Mouse (Mus musculus) adrenal gland, postnatal 4 days (tissue): ENCODE data around the gene Fryl. TPM values are rescaled to one million over a fixed set of nuclear protein-coding genes. Genes with fewer than 3 reads are reported as not detected.

Experiments used
- DNase-seq, 2 experiments: peaks; one replicate each; pipeline ENCODE4 v3.0.0; 2021 to 2022; ENCODE audit warnings: low spot score in 2 of 2, mixed read lengths in 2 of 2
- total RNA-seq, 2 experiments: library from RNA; stranded (reverse); gene quantifications; 2 replicates each; pipeline ENCODE4 v1.2.3; 2021

Fryl gene
- total RNA-seq, 2 experiments from 2014 or later = 49.7 to 55.7 TPM

GRCm38 (mm10) chr5:73197796-73198195, 58.6 kb downstream of the Fryl start:
- no peak for DNase-seq

- DNase-seq = no peak
Observed at GRCm38 (mm10) chr5:73194740-73195139, 61.7 kb downstream of the Fryl start.

DNA sequence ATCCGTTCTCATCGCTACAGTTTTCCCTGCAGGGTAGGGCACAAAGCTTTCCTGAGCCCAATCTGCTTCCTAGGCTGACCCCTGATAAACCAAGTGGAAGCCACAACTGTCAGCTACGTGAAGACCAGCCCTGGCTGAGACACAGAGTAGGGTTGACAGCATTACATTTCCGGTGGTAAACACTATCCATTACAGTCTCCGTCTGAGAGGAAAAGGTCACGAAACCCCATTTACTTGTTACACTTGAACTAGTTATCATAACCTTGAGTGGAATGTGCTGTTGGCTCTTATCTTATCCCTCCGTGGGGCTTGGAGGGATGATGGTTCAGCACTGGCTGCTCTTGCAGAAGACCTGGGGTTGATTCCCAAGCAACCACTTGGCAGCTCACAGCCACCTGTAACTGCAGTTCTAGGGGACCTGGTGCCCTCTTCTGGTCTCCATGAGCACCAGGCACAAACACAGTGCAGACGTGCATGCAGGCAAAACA, 62.3 kb downstream of the Fryl start:
- no peak for DNase-seq

GRCm38 (mm10) chr5:73193627-73194026, 62.8 kb downstream of the Fryl start:
- DNase-seq = no peak

- DNase-seq = no peak
Observed at GRCm38 (mm10) chr5:73192870-73193576, 63.4 kb downstream of the Fryl start.

GRCm38 (mm10) chr5:73191765-73192164, 64.7 kb downstream of the Fryl start:
- DNase-seq = no peak

DNA sequence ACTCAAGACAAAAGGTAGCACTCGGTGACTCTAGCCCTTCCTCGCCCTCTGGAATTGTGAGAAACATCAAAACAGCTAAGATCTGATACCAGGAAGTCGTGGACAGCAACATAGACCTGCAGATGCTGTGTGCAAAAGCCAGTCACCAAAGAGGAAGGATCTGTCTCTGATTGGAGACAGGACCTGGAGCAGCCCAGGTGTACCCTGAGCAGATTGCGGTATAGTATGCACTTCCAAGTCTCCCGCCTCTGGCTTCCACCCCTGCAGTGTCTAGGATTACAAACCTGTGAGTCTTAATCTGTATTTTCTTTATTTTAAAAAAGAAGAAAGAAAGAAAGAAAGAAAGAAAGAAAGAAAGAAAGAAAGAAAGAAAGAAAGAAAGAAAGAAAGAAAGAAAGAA, 66.3 kb downstream of the Fryl start:
- DNase-seq = no peak

- DNase-seq = no peak
Observed at GRCm38 (mm10) chr5:73189443-73190160, 66.8 kb downstream of the Fryl start.

- DNase-seq = no peak
Observed at GRCm38 (mm10) chr5:73188576-73188975, 67.8 kb downstream of the Fryl start.

GRCm38 (mm10) chr5:73188164-73188563, 68.3 kb downstream of the Fryl start:
- DNase-seq = no peak

DNA sequence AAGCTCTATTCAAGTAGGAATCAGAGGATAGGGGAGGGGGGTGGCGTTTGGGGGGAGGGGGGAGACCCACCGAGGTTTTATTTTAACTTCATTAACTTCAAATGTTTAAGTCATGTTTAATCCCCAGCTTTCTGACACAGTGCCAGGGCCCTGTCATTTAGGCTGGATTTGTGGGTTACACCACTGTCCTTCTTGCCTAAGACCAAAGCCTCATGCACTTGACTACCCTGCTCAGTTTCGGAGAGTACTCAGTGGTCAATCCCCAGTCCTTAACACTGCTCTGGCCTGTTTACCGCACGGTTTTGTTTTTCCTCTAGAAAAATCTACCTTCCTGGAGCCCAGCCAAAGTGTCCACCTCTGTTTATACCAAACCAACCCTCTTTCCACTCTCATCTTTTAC, 69.5 kb downstream of the Fryl start:
- no peak for DNase-seq

DNA sequence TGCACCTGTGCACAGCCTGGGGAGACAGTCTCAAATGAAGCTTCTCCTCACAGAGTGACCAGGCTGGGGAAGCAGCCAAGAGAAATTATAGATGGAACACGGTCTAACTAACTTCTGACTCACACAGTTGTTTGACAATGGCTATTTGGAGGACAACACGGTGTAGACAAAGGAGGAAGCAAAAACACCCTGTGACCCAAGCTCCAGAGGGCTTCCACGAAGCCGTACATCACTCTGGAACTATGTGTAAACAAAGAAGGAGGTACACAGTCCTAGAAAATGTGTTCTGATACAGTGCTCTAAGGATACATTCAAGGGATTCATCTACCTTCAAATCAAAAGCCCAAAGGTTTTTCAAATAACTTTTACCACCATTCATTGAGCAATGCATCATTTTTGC, 71.0 kb downstream of the Fryl start:
- no peak for DNase-seq

DNA sequence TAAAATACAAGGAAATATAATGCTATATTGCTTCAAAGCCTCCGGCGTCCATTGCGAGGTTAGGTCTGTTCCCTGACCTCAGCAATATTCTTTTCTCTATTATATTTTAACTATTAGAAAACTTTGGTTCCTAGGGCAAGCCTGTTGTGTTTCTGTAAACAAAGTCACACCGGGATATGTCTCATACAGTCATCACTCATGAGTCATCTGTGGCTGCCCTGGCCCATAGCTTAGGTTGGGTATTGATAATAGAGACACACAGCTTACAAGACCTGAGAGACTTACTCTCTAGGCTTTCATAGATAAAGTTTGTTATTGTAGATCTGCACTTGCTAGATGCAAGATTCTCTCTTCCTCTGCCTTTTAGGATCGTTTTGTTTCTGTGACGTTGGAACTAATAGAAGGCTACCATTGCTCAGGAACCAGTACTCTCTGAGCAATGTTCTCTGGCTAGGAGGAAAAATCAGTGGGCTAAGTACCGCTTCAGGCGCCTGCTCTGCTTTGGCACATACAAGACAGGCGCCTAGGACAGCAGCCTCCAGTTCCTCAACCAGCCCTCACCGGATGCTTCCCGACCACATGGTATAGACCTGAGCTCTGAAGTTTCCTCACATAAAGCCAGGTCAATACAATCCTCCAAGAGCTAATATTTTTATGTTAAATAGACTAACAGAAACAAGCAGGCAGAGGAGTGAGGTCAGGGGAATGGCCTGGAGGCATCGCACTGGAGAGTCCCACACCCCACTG, 73.5 kb downstream of the Fryl start:
- DNase-seq = no peak

DNA sequence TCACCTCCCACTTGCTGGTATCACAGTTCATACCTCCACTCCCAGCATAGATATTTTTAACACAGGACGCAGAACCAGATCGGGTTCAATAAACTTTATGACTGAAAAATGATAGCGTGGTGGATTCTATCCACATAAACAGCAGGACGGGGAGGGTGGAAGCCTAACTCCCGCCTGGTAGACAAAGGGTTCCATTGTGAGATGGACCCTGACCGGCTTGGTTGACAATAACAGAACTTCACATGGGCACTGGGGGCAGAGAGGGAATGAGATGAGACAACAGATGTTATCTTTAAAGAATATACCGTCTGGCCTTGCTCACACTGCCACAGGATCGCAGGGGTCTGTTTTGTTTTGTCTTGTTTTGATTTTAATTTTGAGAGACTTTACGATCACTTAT, 74.2 kb downstream of the Fryl start:
- no peak for DNase-seq

- no peak for DNase-seq
Observed at GRCm38 (mm10) chr5:73176294-73176693, 80.1 kb downstream of the Fryl start.

DNA sequence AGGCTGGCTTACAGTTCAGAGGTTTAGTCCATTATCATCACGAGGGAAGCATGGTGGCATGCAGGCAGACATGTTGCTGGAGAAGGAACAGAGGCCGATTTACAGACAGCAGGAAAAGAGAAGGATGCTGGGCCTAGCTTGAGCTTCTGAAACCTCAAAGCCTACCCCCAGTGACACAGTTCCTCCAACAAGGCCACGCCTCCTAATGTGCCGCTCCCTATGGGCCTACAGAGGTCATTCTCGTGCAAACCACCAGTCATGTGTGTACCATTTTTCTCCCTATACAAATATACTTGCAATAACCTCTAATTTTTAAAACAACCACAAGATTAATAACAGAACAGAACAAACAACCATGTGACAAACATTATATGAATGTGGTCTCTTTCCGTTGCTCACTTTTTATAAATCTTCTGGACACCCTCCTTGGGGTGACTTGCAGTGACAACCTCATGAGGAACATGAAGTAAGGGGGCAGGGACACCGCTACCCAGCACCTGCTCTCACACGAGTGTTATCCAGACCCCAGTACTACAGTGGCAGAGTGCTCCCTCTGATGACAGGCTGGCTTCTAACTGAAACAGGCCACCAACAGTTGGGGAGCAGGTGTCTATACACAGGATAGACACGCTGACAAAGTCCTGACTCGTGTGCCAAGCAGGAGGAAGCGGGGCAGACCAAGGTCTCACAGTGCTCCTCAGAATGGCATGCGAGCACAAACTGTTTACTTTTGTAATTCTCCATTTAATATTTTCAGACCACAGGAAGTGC, 80.9 kb downstream of the Fryl start:
- DNase-seq = no peak

DNA sequence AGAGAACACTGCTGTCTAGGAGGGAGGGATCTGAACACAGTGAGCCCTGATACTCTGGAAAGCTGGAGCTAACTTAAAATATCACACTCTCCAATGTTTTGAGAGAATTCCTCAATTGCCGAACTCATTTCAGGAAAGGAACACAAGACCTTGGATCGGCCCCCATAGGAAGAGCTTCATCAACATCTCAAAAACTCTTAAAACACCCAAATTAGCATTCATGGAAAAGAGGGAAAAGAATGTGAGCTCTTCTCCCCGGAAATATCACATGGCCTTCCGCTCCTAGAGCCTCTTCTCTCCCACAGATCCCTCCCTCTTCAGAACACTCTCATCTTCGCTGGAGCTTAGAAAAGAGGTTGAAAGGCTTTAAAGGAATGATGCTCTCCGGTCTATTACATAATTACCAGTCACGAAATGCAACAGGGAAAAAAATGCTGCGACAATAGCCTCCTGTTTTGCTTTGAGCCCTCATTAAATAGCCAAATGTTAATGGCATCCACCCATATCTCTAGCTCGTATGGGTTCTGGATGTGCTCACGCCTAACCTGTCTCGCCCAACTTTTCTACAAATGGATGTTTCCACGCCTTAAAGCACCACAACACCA, 84.4 kb downstream of the Fryl start:
- no peak for DNase-seq

GRCm38 (mm10) chr5:73171203-73171602, 85.2 kb downstream of the Fryl start:
- DNase-seq = no peak

- DNase-seq = no peak
Observed at GRCm38 (mm10) chr5:73168769-73169272, 87.6 kb downstream of the Fryl start.

- DNase-seq = no peak
Observed at GRCm38 (mm10) chr5:73167976-73168768, 88.2 kb downstream of the Fryl start.
